Mouse (Mus musculus) forebrain, embryonic 11.5 days (tissue): ENCODE data around the gene Cyp11a1. TPM values are rescaled to one million over a fixed set of nuclear protein-coding genes. Genes with fewer than 3 reads are reported as not detected.

Source experiments
- ATAC-seq: fragments of 200-750 bp; cut with Nextera tagmentation; replicated peaks from 2 replicates; pipeline ENCODE4 v1.8.0; 2017; ENCODE audit warnings: moderate TSS enrichment; ENCODE audit not compliant: low FRiP score
- DNase-seq: peaks from one replicate; pipeline ENCODE4 v3.0.0-alpha.2; 2017; ENCODE audit warnings: low spot score
- H3K27ac ChIP-seq: fragments of 300-500 bp; sonication (generic); 2 replicates; pipeline ENCODE4 v1.5.1; 2014; ENCODE audit warnings: low read depth, low read length
- H3K27me3 ChIP-seq: fragments of 300-500 bp; sonication (generic); 2 replicates; pipeline ENCODE4 v1.6.1; 2014; ENCODE audit warnings: mild to moderate bottlenecking, low read length, mixed read lengths; ENCODE audit not compliant: control insufficient read depth, insufficient read depth
- H3K36me3 ChIP-seq: fragments of 300-500 bp; sonication (generic); 2 replicates; pipeline ENCODE4 v1.6.1; 2014; ENCODE audit warnings: mild to moderate bottlenecking, low read length, moderate library complexity, mixed read lengths; ENCODE audit not compliant: control insufficient read depth, insufficient read depth
- H3K4me1 ChIP-seq: fragments of 300-500 bp; sonication (generic); replicated peaks from 2 replicates; pipeline ENCODE4 v1.6.1; 2014; ENCODE audit warnings: low read length, mixed read lengths; ENCODE audit not compliant: control insufficient read depth, insufficient read depth
- H3K4me2 ChIP-seq: fragments of 300-500 bp; sonication (generic); 2 replicates; pipeline ENCODE4 v1.6.1; 2014; ENCODE audit warnings: low read depth, mild to moderate bottlenecking, low read length, moderate library complexity, mixed read lengths; ENCODE audit not compliant: severe bottlenecking
- H3K4me3 ChIP-seq: fragments of 300-500 bp; sonication (generic); 2 replicates; pipeline ENCODE4 v1.5.1; 2014; ENCODE audit warnings: low read depth, low read length
- H3K9ac ChIP-seq: fragments of 300-500 bp; sonication (generic); 2 replicates; pipeline ENCODE4 v1.6.1; 2014; ENCODE audit warnings: low read length
- H3K9me3 ChIP-seq: fragments of 300-500 bp; sonication (generic); 2 replicates; pipeline ENCODE4 v1.6.1; 2016; ENCODE audit warnings: low read length, mixed read lengths; ENCODE audit not compliant: control insufficient read depth
- WGBS: fragments of 180-500 bp; shearing (Covaris S2); extraction: QIAGEN DNeasy Blood & Tissue Kit; methylation state at CpG from one replicate; pipeline ENCODE4 v1.1.7; 2014; 5-methylcytosine and 5-hydroxymethylcytosine counted together
- polyA plus RNA-seq: library from polyadenylated mRNA; unstranded; fragments of >200 nt; fragmentation: Nextera tagmentation; extraction: Ambion mirVana; gene quantifications from 2 replicates; pipeline ENCODE4 v1.2.1, GENCODE M21; 2014

Gene Cyp11a1
- polyA plus RNA-seq, 1 experiment from 2014 or later, result not detected

DNA sequence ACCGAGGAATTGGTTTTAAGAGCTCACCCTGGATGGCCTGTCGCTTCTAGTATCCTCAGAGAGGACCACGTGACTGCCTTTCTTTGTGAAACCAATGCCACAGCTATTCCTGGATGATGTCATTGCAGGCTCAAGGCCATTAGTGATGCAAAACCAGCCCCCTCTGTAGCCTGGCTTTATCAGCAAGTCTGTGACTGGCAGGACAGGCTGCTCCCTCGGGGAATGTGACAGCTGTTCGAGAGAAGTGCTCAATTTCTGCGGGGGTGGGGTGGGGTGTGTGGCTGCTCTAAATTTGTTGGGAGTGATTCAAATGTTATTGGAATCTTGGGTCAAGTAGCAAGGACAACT lies 2.8 kb downstream of the Cyp11a1 start:
- Histone ChIP-seq H3K4me2 (peak overlapping the region; percentile 31; the same call in 1 of the 2 replicates), H3K4me1 (peaks cover 6% of the 10 kb centered on the region; the same call in 1 of the 2 replicates), H3K27ac (peak overlapping the region; percentile 78), H3K4me3 (no peak overlapping the region), H3K9ac (peak overlapping the region; percentile 48), H3K36me3 (no peaks in the 10 kb centered on the region), H3K27me3 (no peaks in the 10 kb centered on the region), H3K9me3 (no peaks in the 10 kb centered on the region)
- DNase-seq (peak; percentile 84), ATAC-seq (peak; percentile 93)
- 3% methylated on average over 6 of the region's 6 CpGs for WGBS

DNA sequence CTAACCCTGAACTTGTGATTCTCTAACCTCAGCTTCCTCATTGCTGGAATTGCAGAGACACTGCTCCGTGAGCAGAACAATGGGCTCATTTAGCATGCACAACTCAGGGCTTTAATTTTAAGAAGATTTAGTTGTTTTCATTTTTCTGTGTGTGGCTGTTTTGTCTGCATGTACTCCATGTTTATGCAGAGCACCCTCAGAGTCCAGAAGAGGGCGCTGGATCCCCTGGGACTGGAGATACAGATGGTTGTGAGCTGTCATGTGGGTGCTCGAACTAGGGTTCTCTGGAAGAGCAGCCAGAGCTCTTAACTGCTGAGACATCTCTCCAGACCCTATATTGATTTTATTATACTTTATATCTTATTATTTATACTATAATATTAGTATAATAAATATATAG lies 3.4 kb downstream of the Cyp11a1 start:
- H3K4me3 ChIP-seq, result no peak overlapping the region
- H3K27me3 ChIP-seq, result no peaks in the 10 kb centered on the region
- DNase-seq (no peak), ATAC-seq (0 out of 2 replicates have a peak, but pooled peaks have one; percentile 31)
- no peak overlapping the region for H3K9ac ChIP-seq
- no peak overlapping the region for H3K4me2 ChIP-seq
- no peaks in the 10 kb centered on the region for H3K36me3 ChIP-seq
- no peaks in the 10 kb centered on the region for H3K9me3 ChIP-seq
- 48% methylated on average over 3 of the region's 3 CpGs for WGBS
- peaks cover 6% of the 10 kb centered on the region; the same call in 1 of the 2 replicates for H3K4me1 ChIP-seq
- H3K27ac ChIP-seq, result peak overlapping the region; percentile 31; the same call in 1 of the 2 replicates

DNA sequence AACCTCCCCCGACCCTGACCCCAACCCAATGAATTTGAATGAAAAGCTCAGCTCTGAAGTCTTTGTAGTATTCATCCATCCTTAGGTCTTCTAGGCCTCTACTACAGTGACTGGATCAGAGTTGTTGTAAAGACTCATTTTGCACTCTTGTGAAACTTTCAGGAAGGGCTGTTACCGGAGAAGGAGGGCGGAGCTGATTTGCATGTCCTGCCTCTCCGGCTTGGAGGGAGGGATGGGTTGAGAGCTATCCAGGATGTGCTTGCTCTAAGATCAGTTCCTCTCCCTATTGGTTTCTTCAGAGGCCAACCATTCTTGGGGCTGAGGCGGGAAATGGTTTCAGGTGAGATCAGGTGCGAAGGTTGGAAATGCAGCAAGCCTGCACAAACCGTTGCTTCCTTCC lies 4.8 kb downstream of the Cyp11a1 start:
- H3K4me3 ChIP-seq, result no peak overlapping the region
- H3K9me3 ChIP-seq, result no peaks in the 10 kb centered on the region
- no peak overlapping the region for H3K9ac ChIP-seq
- peaks cover 6% of the 10 kb centered on the region; the same call in 1 of the 2 replicates for H3K4me1 ChIP-seq
- 47% methylated on average over 7 of the region's 7 CpGs for WGBS
- H3K36me3 ChIP-seq, result no peaks in the 10 kb centered on the region
- DNase-seq (no peak), ATAC-seq (no peak)
- H3K27ac ChIP-seq, result no peak overlapping the region
- no peak overlapping the region for H3K4me2 ChIP-seq
- H3K27me3 ChIP-seq, result no peaks in the 10 kb centered on the region

DNA sequence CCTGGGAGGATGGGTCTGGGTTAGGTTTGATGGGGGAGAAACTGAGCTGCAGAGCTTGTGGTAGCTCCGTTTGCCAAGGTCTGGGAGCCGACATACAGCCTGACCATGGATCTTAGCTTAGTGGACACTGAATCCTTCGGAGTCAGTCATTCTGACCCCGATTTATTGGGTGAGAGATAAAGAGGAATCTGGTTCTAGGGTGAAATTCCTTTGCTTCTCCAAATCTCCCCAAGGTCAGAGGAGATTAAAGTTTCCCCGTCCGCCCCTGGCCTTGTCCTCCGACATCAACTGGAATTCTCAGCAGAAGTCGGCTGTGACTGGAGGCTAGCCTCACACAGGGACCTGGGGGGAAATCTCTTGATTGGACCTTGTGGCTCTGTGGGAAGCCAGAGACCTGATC lies 5.3 kb downstream of the Cyp11a1 start:
- Histone ChIP-seq H3K9me3 (no peaks in the 10 kb centered on the region), H3K27me3 (no peaks in the 10 kb centered on the region), H3K36me3 (no peaks in the 10 kb centered on the region), H3K9ac (no peak overlapping the region), H3K4me1 (peaks cover 6% of the 10 kb centered on the region; the same call in 1 of the 2 replicates), H3K27ac (no peak overlapping the region), H3K4me3 (no peak overlapping the region), H3K4me2 (no peak overlapping the region)
- WGBS, result 81% methylated on average over 8 of the region's 8 CpGs
- no peak for ATAC-seq
- no peak for DNase-seq

DNA sequence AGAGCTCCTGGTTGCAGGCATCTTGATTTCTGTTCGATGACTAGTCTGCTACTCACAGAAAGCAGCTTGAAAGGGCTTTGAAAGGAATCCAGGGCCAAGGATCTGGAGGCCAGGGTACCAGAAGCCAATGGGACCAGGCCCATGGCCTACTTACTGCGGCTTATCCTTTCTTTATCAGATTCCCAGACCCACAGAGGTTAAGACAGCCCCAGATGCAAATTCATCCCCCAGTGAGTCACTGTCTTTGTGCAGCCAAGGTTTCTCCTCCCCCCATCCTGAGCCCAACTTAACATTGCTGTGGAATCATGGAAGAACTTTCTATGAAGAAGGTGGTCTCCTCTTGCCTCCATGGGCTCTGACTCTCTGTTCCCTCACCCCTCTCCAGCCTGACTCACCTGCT lies 6.3 kb downstream of the Cyp11a1 start:
- Histone ChIP-seq H3K27me3 (no peaks in the 10 kb centered on the region), H3K4me1 (peaks cover 6% of the 10 kb centered on the region; the same call in 1 of the 2 replicates), H3K9me3 (no peaks in the 10 kb centered on the region), H3K4me2 (no peak overlapping the region), H3K9ac (no peak overlapping the region), H3K4me3 (no peak overlapping the region), H3K36me3 (no peaks in the 10 kb centered on the region), H3K27ac (0 out of 2 replicates have a peak overlapping the region, but pooled peaks have one; percentile 10)
- no peak for DNase-seq
- no peak for ATAC-seq
- 77% methylated on average over 2 of the region's 2 CpGs for WGBS

DNA sequence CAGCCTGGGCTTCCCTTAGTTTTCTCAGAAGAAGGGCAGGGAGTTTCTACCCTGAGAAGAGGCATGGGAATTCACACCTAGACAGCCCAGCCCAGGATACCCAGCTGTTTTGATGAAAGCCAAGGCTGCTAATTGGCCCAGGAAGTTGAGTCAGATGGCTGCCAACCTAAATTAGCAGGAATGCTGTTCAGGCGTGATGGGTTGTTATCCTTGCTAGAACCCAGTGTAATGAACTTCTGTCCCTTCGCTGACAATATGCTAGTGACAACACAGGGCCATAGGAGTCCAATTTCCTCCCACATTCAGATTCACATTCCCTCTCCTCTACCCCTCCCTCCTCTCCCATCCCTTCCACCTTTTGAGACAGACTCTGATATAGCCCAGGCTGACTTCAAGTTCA lies 6.7 kb downstream of the Cyp11a1 start:
- no peak overlapping the region for H3K27ac ChIP-seq
- no peak overlapping the region for H3K9ac ChIP-seq
- DNase-seq (no peak), ATAC-seq (no peak)
- peaks cover 6% of the 10 kb centered on the region; the same call in 1 of the 2 replicates for H3K4me1 ChIP-seq
- no peak overlapping the region for H3K4me3 ChIP-seq
- no peaks in the 10 kb centered on the region for H3K27me3 ChIP-seq
- H3K4me2 ChIP-seq, result no peak overlapping the region
- WGBS, result 65% methylated on average over 2 of the region's 2 CpGs
- H3K9me3 ChIP-seq, result no peaks in the 10 kb centered on the region
- no peaks in the 10 kb centered on the region for H3K36me3 ChIP-seq

DNA sequence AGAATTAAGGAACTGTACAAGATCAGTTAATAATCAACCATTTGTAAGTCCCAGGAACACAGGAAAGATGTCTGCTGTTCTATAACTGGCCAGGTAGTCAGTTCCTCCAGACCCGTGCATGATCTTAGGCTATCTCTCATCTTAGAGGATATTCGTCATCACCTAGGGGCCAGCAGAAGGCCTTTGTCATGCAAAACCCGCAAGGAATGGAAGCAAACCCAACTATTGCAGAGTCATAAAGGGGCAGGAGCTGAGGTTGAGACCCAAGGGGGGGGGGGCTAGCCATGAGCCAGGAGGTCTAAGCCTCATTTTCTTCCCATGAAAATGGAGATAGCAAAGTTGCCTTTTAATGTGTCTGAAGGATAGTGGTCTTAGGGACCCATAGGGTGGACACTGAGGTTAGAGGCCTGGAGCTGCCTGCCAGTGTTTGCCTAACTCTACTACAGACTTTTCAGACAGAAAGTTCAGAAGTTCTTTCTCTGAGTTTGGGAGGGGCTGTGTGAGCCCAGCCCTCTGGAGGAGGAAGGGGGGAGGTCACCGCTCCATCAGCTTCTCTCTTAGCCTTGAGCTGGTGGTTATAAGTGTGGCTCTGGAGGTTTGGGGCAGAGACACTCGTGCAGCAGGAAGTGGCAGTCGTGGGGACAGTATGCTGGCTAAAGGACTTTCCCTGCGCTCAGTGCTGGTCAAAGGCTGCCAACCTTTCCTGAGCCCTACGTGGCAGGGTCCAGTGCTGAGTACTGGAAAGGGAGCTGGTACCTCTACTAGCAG lies 8.4 kb downstream of the Cyp11a1 start:
- no peaks in the 10 kb centered on the region for H3K27me3 ChIP-seq
- WGBS, result 68% methylated on average over 8 of the region's 8 CpGs
- H3K4me2 ChIP-seq, result no peak overlapping the region
- no peak for DNase-seq
- ATAC-seq, result no peak
- H3K4me3 ChIP-seq, result no peak overlapping the region
- no peaks in the 10 kb centered on the region for H3K36me3 ChIP-seq
- no peak overlapping the region for H3K9ac ChIP-seq
- peaks cover under 1% of the 10 kb centered on the region; the same call in 1 of the 2 replicates for H3K4me1 ChIP-seq
- H3K9me3 ChIP-seq, result no peaks in the 10 kb centered on the region
- H3K27ac ChIP-seq, result no peak overlapping the region

DNA sequence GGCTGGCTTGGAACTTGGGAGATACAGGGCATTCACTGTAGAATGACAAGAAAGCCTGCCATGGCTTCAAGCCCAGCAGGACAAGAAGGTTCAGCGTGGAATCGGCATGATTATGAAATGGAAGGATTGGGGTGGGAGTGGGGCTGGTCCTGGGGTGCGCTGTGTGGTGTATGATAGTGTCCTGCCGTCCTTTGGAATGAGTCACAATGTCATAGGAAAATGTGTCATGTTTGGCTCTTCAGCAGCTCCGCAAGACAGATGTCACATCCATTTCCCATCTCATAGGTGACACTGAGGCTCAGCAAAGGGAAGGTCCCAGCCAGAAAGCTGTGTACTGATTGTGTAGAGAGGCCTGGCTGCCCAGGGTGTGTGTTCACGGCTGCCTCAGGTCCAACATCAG lies 9.6 kb downstream of the Cyp11a1 start:
- 87% methylated on average over 6 of the region's 6 CpGs for WGBS
- no peak overlapping the region for H3K4me2 ChIP-seq

DNA sequence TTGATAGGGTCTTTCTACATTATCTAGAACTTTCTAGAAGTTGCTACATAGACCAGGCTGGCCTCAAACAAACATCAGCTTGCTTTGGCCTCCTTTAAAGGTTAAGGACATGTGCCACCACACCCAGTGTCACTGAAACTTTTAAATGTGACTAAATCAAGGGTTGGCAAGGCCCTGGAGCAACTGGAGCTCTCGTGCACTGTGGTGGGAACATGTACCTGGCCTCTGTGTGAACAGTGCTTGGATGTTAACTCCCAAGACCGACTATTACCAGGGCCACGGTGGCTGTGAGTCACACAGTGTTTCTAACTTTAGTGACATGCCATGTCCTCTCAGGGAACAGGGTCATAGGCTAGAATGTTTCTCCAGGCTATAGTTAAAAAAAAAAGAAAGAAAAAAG lies 10.8 kb downstream of the Cyp11a1 start:
- no peak overlapping the region for H3K27ac ChIP-seq

More for the DNA sequence above, 9.6 kb downstream of the Cyp11a1 start:
- H3K4me1 ChIP-seq, result no peaks in the 10 kb centered on the region; the same call in 1 of the 2 replicates
- no peak overlapping the region for H3K4me3 ChIP-seq
- H3K36me3 ChIP-seq, result no peaks in the 10 kb centered on the region
- no peaks in the 10 kb centered on the region for H3K9me3 ChIP-seq
- DNase-seq (no peak), ATAC-seq (no peak)
- H3K9ac ChIP-seq, result no peak overlapping the region
- H3K27ac ChIP-seq, result no peak overlapping the region
- H3K27me3 ChIP-seq, result no peaks in the 10 kb centered on the region

More for the DNA sequence above, 10.8 kb downstream of the Cyp11a1 start:
- Histone ChIP-seq H3K4me2 (no peak overlapping the region), H3K36me3 (no peaks in the 10 kb centered on the region), H3K9ac (no peak overlapping the region), H3K27me3 (no peaks in the 10 kb centered on the region), H3K9me3 (no peaks in the 10 kb centered on the region), H3K4me1 (no peaks in the 10 kb centered on the region; the same call in 1 of the 2 replicates), H3K4me3 (no peak overlapping the region)
- WGBS, result 84% methylated on average over 3 of the region's 3 CpGs
- ATAC-seq (no peak), DNase-seq (no peak)
